Mouse (Mus musculus): ENCODE measurements around the gene Rasa3.

- TF ChIP-seq CTCF (IDR thresholded peaks at IDR 0.05; ENCODE audit: insufficient read depth, low read length) (no peak), POLR2A (IDR thresholded peaks at IDR 0.05; ENCODE audit: borderline replicate concordance, extremely low read depth, low read depth, low read length) (no peak)
Measured at GRCm38 (mm10) chr8:13688461-13688860, 11.1 kb upstream of the Rasa3 start.

Data from lung, adult 2 months (tissue).